Comparison of ENCODE assay signal across 12 mouse cellular contexts in the genomic region with DNA sequence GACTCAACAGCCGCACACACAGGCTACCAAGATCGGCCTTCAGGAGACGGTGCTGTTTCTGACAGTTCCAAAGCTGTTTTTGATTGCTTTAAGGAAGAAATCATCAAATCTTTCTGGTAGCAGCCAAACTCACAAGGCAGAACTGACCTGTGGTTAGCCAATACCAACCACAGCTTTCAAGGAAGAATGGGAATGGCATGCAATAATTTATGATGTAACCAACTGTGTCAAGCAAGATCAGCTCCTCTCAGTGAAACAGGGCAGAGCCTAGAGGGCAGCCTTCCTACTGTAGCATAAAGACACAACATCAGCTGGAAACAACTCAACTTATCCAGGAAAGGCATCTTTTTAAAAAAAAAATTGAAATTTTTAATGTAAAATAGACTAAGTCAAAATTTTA.
"Had no signal": no experiment of that assay in that cellular context is flagged by ENCODE, and none has a peak within 500 bp of the region (broad histone marks: within the 10 kb centered on the region; RNA-seq: fewer than 3 reads in every experiment).

No protein-coding gene starts in this region.

- DNase-seq: liver, postnatal 0 days; lung, adult 2 months; lung, postnatal 4 days; midbrain, embryonic 14.5 days; retina, postnatal 1 day; right cerebral cortex, adult 18-20 months; right cerebral cortex, postnatal 25 days; right cerebral cortex, postnatal 4 days; spleen, adult 18-20 months; thymus, adult 18-20 months; thymus, postnatal 14 days; thymus, postnatal 36 days had no signal
